Mouse (Mus musculus) regulatory T cell (primary cell): ENCODE data around the gene Nek11.

ENCODE experiments used
- in situ Hi-C: fragments of 300-600 bp; cut with MboI, MseI; formaldehyde crosslinking; loops from one replicate; pipeline ENCODE4 v1.15.1; 2025; ENCODE audit warnings: high pct_unique_total_duplicates

The Nek11 gene

DNA sequence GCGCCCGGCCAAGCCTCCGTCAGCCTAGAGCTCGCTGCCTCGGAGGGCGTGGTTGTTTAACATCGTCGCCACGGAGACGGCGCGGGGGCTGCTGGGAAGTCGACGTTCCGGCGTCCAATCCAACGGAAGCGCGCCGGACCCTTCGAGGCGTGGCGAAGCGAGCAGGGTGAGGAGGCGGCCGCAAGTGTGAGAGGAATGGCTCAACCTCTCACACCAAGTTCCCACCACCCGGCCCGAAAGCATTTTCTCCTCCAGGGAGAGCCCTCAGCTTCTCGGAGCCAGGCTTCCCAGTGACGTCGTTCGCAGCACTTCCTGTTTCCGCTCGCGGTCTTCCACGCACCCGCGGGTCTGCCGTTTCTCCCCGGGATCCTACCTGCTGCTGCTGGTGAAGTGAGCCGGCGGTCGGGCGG lies at the start of gene Nek11, which contains the start of gene Aste1:
TSS of gene Nek11 (minus strand) at position 307 of the 410 bp plus-strand sequence.
TSS of gene Aste1 (plus strand) at position 175 of the 410 bp plus-strand sequence.
- in situ Hi-C loops = loop anchor here (10.0 to 25.0 kb wide), 3 partner anchors 260 to 1120 kb away; partner anchors contain the start of genes Mrpl3 and Nudt16

DNA sequence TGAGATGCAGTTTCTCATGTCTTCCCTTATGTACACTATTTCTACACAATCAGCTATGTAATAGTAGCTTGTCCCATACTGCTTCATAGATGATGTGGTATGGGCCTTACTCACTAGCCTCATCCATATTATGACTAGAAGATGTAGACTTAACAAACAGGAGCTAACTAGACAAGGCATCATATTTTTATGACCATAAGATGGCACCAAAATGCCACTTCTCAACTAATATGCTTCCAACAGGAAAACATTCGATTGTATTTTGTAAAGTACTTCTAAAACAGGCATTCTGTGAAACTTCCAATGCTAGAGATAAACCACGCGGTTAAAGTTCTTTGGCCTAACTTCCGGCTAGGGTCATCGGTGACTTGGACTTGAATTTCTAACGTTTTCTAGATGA lies 13.2 kb upstream of the Nek11 start:
- in situ Hi-C loops = loop anchor here (25.0 kb wide), 1 partner anchor 1654 kb away; no protein-coding TSS in a partner anchor

DNA sequence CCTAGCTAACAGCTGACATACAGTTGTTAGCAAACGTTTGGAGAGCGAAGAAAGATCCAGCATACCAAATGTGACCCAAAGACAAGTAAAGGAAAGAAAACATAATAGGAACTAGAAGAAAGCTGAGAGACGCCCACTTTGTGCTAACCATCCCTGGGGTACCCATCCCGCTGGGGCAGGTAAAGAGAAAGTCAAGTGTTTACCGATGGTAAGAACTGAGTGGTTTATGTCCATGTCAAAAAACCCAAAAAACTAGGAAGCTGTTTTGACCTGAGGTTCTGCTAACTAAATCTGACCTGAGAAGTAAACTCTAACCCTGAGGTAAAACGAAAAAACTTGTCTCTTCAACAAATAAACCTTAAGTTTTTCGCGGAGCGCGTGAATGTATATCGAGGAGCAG lies 604 bp downstream of the Nek11 start:
- in situ Hi-C loops = loop anchor here (10.0 to 25.0 kb wide), 3 partner anchors 260 to 1120 kb away; partner anchors contain the start of genes Mrpl3 and Nudt16

DNA sequence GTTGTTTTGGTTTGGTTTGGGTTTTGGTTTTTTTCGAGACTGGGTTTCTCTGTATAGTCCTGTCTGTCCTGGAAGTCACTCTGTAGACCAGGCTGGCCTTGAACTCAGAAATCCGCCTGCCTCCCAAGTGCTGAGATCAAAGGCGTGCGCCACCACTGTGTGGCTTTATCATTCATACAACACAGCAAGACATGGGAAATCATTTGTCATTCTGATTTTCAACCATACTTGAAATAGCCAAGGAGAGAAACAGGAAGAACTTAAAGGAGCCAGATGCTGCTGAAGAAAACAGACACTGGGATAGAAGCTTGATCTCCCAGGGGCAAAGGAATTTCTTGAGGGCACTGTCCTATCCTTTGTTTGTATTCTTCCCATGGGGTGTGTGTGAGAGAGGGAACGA lies 4.7 kb downstream of the Nek11 start:
- in situ Hi-C loops = loop anchor here (10.0 to 25.0 kb wide), 3 partner anchors 256 to 1116 kb away; partner anchors contain the start of genes Mrpl3 and Nudt16

DNA sequence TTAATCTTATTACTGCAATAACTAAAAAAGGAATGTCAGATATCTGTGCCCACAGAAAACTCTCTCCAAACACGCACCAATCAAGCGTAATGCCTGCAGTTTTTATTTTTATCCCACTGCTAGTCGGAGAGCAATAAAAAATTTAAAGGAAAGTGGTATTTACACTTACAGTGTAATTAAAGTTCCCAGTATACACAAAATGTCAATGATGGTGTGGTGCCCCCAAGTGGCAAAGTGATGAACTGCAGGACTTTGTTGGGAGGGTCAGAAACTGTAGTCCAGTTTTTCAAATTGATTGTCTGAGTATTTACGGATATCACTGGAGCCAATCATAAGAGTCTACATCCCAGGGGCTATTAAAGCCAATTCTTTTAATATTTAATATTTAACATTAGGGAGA lies 6.0 kb downstream of the Nek11 start:
- in situ Hi-C loops = loop anchor here (5.0 to 25.0 kb wide), 2 partner anchors 327 to 817 kb away; partner anchors contain the start of gene Mrpl3

DNA sequence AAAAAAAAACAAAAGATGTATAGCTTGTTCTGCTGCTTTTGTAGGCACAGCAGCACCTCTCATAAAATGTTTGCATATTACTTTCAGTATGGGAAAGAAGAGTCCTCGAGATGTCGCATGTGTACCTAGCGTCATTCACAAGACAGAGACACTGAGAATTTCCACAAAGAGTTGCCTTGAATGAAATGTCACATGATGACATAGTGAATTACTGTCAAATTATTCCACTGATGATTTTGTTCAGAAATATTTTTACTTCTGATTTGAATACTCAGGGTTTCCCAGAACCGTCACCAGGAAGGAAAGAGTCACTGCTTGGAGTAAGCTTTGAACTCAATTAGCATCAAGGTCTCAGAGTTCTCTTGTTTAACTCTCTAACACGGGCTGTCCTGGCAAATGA lies 7.9 kb downstream of the Nek11 start:
- in situ Hi-C loops = loop anchor here (5.0 to 25.0 kb wide), 2 partner anchors 325 to 815 kb away; partner anchors contain the start of gene Mrpl3

DNA sequence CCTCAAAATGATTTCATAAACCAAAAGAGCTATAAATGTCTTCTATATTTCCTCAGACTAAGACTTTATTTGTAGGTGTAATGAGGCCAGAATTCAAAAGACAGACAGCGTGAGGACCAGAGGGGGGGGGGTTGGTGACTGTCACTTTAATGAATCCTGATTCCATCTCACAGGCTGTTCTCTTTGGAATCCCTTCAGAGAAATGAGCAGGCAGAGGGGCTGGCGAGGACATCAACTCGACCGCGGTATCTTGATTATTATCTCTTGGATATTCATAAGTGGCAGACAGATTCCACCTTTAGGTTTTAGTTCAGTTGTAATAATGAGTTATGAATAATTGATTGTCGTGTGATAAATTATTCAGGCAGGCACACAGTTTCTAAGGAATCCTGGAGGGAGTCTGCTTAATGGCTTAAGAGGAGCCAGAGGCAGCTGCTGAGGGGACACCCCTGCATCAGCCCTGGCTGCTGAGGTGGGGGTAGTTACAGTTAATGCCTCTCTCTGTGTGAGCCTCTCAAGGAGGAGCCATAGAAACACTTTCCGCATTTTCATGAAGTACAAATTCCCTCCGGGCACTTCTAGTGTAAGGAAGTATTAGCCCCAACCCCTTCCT lies 15.7 kb downstream of the Nek11 start:
- in situ Hi-C loops = loop anchor here (25.0 kb wide), 1 partner anchor 317 kb away; the partner anchor contains the start of gene Mrpl3

DNA sequence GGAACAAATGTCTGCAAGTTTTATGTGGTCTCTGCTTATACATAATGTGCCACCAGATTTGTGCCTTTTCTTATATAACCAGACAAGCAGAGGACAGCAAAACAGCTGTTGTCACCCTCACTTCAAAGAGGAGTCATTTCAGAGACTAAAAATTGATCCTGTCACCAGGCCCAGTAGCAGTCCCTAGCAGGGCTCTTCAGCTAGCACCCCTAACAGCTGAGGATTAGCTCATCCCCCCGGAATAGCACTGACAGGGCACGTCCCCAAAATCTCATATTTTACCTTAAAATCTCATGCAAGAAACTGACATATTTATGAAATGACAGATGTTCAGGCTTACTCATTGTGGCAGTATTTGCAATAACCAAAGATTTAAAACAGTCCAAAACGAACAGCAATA lies 17.7 kb downstream of the Nek11 start:
- in situ Hi-C loops = loop anchor here (25.0 kb wide), 1 partner anchor 315 kb away; the partner anchor contains the start of gene Mrpl3

DNA sequence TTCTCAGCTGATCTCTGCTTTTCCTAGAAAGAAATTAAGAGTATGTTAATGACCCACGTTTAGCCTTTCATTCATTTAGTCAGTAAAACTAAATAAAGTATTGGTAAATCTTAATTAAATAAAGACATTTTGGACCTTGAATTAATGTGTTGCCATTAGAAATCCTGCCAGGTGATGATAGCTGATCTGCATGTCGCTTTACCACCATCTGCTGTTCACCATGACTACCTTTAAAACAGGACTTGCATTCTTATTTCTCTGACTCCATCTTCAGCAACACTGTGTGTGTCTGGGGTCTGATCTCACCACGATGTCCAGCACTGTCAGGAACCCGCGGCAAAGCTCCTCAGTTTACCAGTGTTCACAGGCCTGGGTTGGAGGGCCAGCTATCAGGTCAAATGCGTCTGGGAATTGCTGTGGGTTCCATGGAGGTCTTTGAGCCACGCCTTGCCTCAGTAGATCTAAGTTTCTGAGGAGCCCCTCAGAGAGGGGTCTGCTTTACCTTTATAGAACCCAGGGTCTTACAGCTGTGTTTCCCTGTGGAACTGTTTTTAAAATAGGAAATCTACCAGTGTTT lies 18.3 kb downstream of the Nek11 start:
- in situ Hi-C loops = loop anchor here (25.0 kb wide), 1 partner anchor 315 kb away; the partner anchor contains the start of gene Mrpl3

DNA sequence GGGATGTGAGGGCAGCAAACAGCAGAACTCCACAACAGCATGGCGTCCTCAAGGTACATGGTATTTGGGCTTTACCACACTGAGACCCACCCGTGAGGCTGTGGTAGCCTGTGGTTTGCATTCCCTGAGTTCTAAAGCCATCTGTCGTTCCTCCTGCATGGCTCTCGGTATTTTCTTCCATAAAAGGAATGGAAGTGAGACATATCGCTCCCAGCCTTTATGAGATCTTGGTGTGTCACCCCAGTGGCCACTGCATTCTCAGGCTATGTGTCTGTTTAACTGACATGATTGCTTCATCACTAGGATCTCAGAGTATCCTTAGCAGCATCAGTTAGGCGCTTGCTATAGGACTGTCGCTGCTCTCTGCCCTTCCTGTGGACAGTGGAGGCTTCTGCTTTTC lies 18.9 kb downstream of the Nek11 start:
- in situ Hi-C loops = loop anchor here (25.0 kb wide), 1 partner anchor 314 kb away; the partner anchor contains the start of gene Mrpl3

DNA sequence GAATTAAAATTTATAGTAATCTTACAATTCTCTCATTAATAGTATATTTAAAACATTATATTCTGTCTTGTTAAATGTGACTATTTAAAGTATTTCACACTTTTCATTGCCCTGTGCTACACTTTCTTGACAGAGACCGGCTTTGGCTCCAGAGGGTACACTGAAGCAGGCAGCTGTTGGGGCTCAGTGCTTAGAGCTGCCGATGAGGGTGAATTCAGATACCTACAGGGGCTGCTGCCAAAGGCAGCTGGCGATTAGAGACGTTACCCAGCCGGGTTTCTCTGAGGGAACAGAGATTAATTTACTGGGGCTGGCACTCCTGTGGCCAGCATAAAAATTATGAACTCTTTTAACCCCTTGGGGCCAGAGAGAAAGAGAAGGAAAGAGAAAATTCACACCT lies 21.0 kb downstream of the Nek11 start:
- in situ Hi-C loops = no loop called here

DNA sequence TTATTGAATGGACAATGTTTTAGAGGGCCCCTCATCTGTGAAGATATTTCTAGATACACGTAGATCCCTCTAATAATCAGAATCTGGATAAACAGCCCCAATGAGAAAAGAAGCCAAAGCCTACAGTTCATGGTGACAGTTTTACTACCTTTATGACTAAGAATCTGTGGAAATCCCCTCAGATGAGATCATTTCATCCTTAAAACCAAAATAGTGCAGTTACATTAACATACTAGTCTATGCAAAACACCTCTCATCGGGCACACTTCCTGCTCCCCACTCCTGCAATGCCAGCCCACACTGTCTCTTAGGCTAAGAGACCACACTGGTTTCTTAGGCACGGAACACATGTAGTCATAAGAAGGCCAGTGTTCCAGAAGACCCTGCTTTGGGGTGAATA lies 26.7 kb downstream of the Nek11 start:
- in situ Hi-C loops = loop anchor here (5.0 kb wide), 1 partner anchor 236 kb away; the partner anchor contains the start of gene Nudt16

DNA sequence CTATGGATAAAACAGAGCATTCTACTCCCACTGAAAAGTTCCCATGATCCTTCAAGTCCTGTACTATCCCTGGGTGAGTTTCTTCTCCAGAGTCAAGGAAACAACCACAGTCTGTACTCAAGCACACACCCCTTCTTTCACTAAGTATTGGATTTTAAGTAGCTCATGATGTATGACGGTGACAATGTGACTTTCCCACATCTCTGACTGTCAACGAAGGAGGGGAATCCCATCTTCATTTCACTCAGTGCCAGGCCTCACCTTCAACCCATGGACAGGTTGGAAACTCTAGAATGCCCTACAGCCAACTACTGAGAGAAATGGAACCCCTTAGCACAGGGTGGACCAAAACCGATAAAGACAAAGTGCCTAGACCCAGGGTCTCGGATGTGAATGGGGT lies 29.1 kb downstream of the Nek11 start:
- in situ Hi-C loops = loop anchor here (5.0 kb wide), 1 partner anchor 234 kb away; the partner anchor contains the start of gene Nudt16

DNA sequence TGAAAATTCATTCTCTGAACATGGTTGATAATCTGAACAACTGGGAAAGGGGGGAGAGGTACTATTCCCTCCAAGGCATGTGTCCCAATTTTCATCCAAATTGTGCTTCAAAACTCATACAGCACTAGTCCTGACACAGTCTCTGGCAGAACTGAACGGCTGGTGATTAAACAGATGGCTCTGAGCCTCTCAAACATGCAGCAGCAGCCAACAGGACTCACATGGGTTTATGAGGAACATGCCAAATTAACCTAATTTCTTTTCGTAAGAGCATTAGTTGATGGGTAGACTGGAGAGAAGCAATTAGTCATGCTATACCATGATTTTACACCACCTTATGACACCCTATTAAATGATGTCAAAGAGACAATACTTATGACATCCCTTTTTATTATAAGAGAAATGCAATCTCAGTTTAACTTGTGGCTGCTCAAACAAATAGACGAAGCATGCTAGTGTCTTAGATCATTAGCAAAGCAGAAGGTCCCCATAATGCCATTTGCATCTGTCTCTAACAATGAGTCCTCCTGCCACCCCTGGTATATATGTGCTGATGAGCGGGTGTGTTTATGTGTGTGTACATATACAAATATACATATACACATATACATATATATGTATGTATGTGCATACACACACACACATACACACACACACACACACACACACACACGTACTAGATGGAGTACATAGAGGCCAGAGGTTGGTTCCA lies 31.6 kb downstream of the Nek11 start:
- in situ Hi-C loops = no loop called here

DNA sequence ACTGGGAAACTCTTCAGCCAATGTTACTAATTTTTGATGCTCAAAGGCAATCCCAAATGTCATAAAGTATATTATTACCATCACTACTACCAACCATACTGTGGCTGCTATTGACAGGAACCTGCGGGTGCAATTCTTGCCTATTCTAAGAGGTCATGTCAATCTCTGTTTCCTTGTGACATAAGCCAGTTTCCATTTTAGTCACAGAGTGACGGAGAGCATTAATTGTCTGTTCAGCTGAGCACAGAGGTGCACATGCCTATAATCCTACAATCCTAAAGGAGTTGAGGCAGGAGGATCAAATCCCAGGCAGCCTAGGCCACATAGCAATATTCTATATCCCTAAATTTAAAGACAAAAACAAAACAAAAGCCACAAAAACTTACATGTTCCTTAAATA lies 33.1 kb downstream of the Nek11 start:
- in situ Hi-C loops = no loop called here

DNA sequence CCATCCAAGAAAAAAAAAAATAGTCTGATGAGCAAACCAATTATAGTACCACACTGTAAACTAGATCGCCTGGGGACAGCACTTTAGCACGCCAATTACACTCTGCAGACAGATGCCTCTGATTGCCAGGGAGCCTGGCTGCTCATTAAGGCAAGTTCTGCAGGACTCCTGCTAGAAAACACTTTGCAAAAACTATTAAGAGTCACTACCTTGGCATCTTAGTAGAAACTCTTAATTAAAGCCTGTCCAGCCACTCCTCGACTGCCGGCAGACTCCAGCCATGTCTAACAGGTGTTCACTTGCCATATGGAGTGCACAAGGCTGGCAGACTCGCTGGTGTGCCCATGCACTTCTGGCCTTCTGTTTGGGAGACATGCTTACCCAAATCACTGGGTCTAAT lies 46.3 kb downstream of the Nek11 start:
- in situ Hi-C loops = no loop called here

DNA sequence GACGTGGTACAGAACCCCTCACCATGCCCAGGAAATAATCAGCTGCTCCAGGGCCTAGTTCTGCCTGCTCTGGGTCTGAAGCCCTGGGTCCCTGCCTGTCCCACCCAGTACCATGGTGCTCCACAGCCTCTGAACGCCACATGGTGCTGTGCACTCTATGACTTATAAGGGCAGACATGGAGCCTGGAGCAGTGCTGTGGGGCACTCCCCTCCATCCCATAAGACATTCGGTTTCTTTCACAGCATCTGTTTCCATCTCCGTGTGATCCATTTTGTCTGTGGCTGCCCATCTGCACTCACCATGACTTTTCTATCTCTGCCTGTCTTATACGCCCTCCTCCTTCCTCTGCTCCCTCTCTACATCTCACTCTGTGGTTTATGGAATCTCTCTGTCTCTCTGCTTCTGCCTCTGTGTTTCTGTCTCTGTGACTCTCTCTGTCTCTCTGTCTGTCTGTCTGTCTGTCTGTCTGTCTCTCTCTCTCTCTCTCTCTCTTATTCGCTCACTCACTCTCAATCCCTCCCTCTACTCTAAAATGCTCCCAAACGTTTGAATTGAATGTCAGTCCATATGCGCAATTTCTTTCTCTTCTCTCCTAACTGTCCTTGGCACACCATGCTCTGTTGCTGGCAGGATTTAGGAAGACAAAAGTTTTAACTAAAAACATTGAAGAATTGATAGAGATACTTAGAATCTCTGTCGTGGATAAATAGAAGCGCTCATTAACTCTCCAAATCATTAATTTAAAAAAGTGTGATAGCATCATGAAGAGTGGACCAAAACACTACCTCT lies 46.9 kb downstream of the Nek11 start:
- in situ Hi-C loops = no loop called here

DNA sequence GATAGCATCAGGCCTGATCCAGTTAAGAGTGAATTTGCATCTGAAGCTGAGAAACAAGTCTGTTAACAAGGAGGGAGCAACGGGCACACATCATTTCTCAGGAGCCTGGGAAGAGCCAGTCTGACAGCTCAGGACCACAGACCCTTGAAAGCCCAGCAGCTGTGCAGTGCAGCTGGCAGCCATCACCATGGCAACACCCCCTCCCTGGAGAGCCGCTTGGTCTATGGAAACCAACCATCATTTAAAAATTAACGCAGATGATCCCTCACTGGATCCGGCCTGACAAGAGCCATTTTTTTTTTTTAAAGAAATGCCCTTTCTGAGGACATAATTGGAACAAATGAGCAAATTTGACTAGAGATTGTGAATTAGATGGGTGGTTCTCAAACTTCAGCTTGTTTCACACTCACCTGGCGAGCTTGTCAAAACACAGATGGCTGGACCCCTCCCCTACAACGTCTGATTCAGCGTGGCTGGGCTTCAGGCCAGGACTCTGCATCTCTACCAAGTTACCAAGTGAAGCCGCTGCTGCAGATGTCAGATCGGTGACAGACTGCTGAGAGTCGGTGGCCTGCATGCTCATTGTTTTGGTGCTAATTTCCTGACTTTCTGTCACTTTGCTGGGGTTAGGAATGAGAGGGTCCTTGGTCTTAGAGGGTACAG lies 52.2 kb downstream of the Nek11 start:
- in situ Hi-C loops = no loop called here

DNA sequence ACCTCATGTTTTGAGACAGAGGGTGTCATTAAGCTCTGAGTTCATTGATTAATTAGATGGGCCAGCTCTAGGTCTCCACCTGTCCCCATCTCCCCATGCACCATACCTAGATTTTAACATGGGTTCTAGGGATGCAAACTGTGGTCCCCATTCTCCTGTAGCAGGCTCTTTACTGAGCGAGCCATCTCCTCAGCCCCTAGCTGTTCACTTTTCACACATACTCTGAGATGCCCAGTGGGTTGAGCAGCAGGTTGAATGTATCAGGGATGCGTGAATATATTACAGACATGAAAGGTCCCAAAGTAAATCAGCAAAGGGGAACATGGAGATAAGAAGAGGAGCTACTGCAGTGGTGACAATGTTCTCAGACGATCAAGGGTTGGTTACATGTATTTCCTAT lies 52.8 kb downstream of the Nek11 start:
- in situ Hi-C loops = no loop called here

DNA sequence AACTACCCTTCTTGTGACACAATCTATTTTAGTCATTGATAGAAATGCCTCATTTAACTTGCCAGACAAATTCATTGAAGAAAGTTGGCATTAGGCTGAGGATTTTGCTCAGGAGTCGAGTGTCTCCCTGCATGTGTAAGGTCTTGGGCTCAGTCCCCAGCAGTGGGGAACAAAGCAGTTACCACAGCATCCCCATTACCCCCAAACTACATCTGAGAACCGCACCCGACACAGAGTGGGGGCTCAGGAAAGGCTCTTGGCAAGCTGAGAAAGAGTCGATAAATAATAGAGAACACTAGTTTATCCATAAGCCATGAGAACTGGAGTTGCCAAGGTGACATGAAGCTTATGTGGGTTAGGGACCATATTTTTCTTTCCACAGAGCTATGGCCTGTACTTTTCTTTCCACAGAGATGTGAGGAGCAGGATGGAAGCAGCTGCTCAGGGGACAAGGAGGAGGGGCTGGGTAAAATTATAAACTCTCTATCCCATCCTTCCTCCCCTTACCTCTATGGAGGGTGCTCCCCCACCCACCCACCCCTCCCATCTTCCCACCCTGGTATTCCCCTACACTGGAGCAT lies 62.8 kb downstream of the Nek11 start:
- in situ Hi-C loops = no loop called here
